Mouse (Mus musculus): ENCODE measurements around the gene Morn3. TPM values are rescaled to one million over a fixed set of nuclear protein-coding genes. Genes with fewer than 3 reads are reported as not detected.

Morn3 gene
- total and polyA plus RNA-seq, 3 experiments, result not detected

DNA sequence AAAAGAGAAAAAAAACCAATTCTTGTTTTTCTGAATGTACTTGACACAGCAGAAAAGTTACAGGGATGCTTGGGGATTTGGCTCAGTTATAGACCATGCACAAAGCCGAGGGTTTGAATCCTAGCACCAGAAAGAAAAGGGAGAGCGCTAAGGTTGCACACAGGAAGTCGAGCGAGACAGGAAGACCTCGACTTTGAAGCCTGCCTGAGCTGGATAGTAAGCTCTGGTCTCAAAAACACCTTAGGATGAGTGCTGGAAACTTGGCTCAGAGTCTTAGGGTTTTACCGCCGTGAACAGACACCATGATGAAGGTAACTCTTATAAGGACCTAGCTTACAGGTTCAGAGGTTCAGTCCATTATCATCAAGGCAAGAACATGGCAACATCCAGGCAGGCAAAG lies 25.4 kb downstream of the Morn3 start:
- no peak overlapping the region for H3K27ac ChIP-seq (ENCODE audit: insufficient read depth, low read depth)
- no peaks in the 10 kb centered on the region for H3K9me3 ChIP-seq (replicated peaks; ENCODE audit: low read length)
- H3K36me3 ChIP-seq (replicated peaks in 1 of 2; ENCODE audit: control insufficient read depth in 1 of 2, insufficient read depth in 1 of 2, low read length in 1 of 2), result peaks cover 0 to 43% of the 10 kb centered on the region in 2 experiments
- TF ChIP-seq GABPA (IDR thresholded peaks at IDR 0.05; ENCODE audit: insufficient replicate concordance, low read depth, low read length) (no peak), NELFE (IDR thresholded peaks at IDR 0.05; ENCODE audit: low read depth, low read length) (no peak)
- peaks cover 17 to 59% of the 10 kb centered on the region in 2 experiments for H3K4me1 ChIP-seq (ENCODE audit: control insufficient read depth in 1 of 2, insufficient read depth in 2 of 2)
- H3K27me3 ChIP-seq (replicated peaks), result no peaks in the 10 kb centered on the region
- DNase-seq (ENCODE audit: extremely low read depth), result no peak
- no peaks in the 10 kb centered on the region for H3K79me2 ChIP-seq (replicated peaks; ENCODE audit: control insufficient read depth, extremely low read depth, insufficient read depth, poor library complexity, severe bottlenecking)
- H3K4me2 ChIP-seq (ENCODE audit: insufficient read depth, low read depth, poor library complexity, severe bottlenecking), result no peak overlapping the region
- H3K9ac ChIP-seq (ENCODE audit: insufficient read depth, low read depth), result no peak overlapping the region
- dilution Hi-C loops (cut with MboI; ENCODE audit: extremely low pct_ligation_motif_present, extremely low pct_unique_long_range_greater_than_20kb, low sequenced_read_pairs) (no loop called here), in situ Hi-C loops (cut with MboI; ENCODE audit: low pct_ligation_motif_present, low pct_unique_long_range_greater_than_20kb, low sequenced_read_pairs) (no loop called here)
- no peak overlapping the region for H3K4me3 ChIP-seq (replicated peaks in 1 of 3; ENCODE audit: low read depth in 2 of 3, low read length in 2 of 3, poor library complexity in 1 of 3)

DNA sequence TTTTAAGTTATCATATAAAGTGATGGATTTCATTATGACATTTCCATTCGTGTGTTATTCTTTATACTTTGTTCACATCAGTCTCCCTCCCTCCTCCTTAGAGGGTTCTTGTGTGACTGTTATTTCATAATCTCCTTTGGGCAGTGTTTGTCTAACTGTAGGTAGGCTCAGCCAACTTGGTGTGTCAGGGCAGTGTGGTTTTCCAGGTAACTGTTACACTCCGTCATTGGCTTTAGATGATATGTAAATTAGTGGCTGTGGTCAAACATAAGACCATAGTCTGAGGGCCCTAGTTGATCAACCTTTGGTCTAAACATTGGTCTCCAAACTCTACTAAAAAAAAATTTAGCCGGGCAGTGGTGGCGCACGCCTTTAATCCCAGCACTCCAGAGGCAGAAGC lies 26.4 kb downstream of the Morn3 start:
- Histone ChIP-seq H3K9me3 (replicated peaks; ENCODE audit: low read length) (no peaks in the 10 kb centered on the region), H3K4me3 (replicated peaks in 1 of 3; ENCODE audit: low read depth in 2 of 3, low read length in 2 of 3, poor library complexity in 1 of 3) (no peak overlapping the region), H3K79me2 (replicated peaks; ENCODE audit: control insufficient read depth, extremely low read depth, insufficient read depth, poor library complexity, severe bottlenecking) (no peaks in the 10 kb centered on the region; the same call in 1 of the 2 replicates), H3K4me1 (ENCODE audit: control insufficient read depth in 1 of 2, insufficient read depth in 2 of 2) (peaks cover 9 to 54% of the 10 kb centered on the region in 2 experiments), H3K27ac (ENCODE audit: insufficient read depth, low read depth) (no peak overlapping the region), H3K36me3 (replicated peaks in 1 of 2; ENCODE audit: control insufficient read depth in 1 of 2, insufficient read depth in 1 of 2, low read length in 1 of 2) (peaks cover 0 to 43% of the 10 kb centered on the region in 2 experiments), H3K27me3 (replicated peaks) (no peaks in the 10 kb centered on the region), H3K9ac (ENCODE audit: insufficient read depth, low read depth) (no peak overlapping the region), H3K4me2 (ENCODE audit: insufficient read depth, low read depth, poor library complexity, severe bottlenecking) (no peak overlapping the region)
- no peak for DNase-seq (ENCODE audit: extremely low read depth)
- dilution Hi-C loops (cut with MboI; ENCODE audit: extremely low pct_ligation_motif_present, extremely low pct_unique_long_range_greater_than_20kb, low sequenced_read_pairs), result no loop called here
- TF ChIP-seq TBP (conservative IDR thresholded peaks at IDR 0.05; ENCODE audit: low read depth, low read length) (no peak), ETS1 (conservative IDR thresholded peaks at IDR 0.05; ENCODE audit: low read depth, low read length) (no peak), ZMIZ1 (IDR thresholded peaks at IDR 0.05; ENCODE audit: low read depth, low read length) (no peak), SIN3A (IDR thresholded peaks at IDR 0.05; ENCODE audit: low read length) (no peak), E2F4 (IDR thresholded peaks at IDR 0.05; ENCODE audit: insufficient replicate concordance, low read depth, low read length) (no peak), KAT2A (IDR thresholded peaks at IDR 0.05; ENCODE audit: insufficient replicate concordance, low read length) (no peak), EP300 (IDR thresholded peaks at IDR 0.05; ENCODE audit: low read length) (no peak), USF2 (conservative IDR thresholded peaks at IDR 0.05; ENCODE audit: low read depth, low read length) (no peak), TCF12 (IDR thresholded peaks at IDR 0.05; ENCODE audit: low read depth, low read length) (no peak), RAD21 (IDR thresholded peaks at IDR 0.05; ENCODE audit: low read depth, low read length) (no peak), MYC (IDR thresholded peaks at IDR 0.05; ENCODE audit: low read depth, low read length) (no peak), NELFE (IDR thresholded peaks at IDR 0.05; ENCODE audit: low read depth, low read length) (no peak), CHD1 (IDR thresholded peaks at IDR 0.05; ENCODE audit: low read depth, low read length) (no peak), PAX5 (IDR thresholded peaks at IDR 0.05; ENCODE audit: low read length) (no peak), GABPA (IDR thresholded peaks at IDR 0.05; ENCODE audit: insufficient replicate concordance, low read depth, low read length) (no peak), JUND (conservative IDR thresholded peaks at IDR 0.05; ENCODE audit: low read depth, low read length) (no peak), CTCF (conservative IDR thresholded peaks at IDR 0.05 in 1 of 2, IDR thresholded peaks at IDR 0.05 in 1 of 2; ENCODE audit: low read depth in 2 of 2, low read length in 2 of 2) (no peak)
- in situ Hi-C loops (cut with MboI; ENCODE audit: low pct_ligation_motif_present, low pct_unique_long_range_greater_than_20kb, low sequenced_read_pairs), result no loop called here
